Mouse (Mus musculus) retina, postnatal 1 day (tissue): ENCODE data around the gene Serac1.

Experiments used
- DNase-seq: peaks from one replicate; pipeline ENCODE4 v3.0.0-alpha.2; 2012

Serac1 gene

DNA sequence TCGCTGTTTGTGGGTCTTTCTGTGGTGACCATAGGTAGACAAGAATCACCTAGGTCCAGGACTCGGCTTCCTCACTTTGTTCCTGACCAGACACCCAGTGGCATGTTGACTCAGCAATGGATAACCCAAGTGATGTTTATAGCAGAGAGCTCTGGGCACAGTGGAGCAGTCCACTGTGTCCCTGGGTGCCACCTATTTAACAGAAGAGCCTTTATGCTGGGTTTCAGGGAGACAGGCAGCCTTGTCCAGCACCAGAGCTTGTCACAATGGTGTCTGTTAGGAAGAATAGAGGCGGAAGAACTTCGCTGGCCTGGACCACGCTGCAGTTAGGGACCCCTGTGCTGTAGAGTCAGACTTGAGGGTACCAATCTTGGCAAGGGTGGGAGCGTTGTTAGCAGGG lies 77.0 kb downstream of the Serac1 start:
- DNase-seq = no peak

DNA sequence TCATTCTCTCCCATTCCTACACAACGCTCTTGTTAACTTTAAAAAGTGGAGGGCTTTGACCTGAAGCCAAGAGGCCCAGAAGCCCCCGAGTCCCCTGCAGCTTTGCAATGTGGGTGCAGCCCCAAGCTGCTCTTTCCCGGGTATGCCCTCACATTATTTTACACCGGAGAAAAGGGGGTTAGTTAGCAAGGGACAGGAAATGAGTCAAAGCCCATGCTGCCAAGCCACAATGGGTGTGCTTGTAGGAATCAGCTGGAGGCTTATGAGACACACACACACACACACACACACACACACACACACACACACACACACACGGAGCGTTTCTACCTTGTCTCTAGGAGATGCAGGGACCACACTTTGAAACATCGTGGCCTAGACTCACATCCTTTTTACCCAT lies 77.7 kb downstream of the Serac1 start:
- no peak for DNase-seq

DNA sequence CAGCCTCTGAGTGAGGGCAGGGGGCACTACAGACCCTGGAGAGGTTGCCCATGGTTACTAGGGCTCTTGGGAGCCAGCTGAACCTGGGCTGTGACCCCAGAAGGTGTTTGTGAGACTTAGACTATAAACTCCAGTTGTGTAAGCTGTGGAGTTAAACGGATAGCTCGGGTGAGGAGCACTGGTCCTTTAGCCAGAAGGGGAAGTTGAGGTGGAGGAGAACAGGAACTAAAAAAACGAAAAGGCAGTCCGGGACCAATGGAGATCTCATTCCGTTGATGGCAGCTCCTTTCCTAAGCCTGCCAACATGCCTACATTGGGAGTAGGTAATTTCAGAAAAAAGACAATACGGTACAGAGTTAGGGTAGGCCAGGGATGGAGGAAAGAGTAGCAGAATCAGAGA lies 78.2 kb downstream of the Serac1 start:
- DNase-seq = no peak

DNA sequence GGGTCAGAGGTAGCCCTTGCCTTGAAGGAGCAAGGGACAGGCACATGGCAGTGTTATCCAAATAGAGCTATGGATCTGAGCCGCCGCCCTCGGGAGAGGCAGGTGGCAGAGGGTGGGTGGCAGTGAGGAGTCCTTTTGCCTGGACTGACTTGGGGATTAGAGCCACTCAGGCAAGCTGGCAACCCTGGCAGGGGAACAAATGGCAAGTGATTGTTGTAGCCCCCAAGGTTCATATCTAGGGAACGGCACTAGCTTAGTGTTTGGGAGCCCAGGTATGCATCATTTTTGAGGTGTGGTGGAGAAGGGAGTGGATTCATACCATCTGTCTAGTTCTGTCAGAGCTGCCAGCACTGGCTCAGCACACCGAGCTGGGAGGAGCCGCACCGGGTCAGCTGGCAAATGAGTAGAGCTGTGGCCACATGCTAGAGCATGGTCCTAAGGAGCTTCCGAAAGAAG lies 78.6 kb downstream of the Serac1 start:
- DNase-seq = no peak

DNA sequence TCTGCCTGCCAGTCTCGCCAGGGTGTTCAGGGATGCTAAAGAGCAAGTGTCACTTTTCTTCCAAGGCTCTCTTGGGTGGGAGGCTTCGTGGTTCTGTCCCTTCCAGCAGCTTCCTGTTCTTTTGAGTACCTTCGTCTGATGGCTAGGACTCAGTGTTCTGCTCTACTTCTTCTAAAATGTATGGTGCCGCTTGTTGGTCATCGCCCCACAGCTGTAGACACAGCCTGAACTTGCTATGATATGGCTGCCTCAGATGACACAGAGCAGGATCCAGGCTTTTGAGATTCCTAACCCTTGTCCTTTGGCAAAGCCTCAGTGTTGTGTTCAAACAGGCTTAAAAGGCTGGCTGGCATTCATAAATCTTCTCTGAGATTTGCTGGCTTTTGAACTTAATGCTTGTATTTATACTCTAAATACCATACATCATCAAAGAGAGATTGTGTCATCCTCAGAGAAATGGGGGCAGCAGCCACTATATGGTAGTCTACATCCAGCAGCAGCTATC lies 80.5 kb downstream of the Serac1 start:
- DNase-seq = no peak

DNA sequence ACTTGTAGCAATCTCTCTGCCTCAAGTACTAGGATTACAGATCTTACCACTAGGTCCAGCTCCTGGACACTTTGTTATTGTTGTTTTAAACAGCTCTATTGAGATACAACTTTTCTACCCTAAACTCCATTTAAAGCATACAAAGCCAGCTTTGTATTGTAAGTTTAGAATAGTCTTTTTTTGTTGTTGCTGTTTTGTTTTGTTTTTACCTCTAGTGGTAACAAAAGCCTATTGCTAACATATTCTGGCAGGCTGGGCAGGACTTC lies 81.4 kb downstream of the Serac1 start:
- DNase-seq = no peak

DNA sequence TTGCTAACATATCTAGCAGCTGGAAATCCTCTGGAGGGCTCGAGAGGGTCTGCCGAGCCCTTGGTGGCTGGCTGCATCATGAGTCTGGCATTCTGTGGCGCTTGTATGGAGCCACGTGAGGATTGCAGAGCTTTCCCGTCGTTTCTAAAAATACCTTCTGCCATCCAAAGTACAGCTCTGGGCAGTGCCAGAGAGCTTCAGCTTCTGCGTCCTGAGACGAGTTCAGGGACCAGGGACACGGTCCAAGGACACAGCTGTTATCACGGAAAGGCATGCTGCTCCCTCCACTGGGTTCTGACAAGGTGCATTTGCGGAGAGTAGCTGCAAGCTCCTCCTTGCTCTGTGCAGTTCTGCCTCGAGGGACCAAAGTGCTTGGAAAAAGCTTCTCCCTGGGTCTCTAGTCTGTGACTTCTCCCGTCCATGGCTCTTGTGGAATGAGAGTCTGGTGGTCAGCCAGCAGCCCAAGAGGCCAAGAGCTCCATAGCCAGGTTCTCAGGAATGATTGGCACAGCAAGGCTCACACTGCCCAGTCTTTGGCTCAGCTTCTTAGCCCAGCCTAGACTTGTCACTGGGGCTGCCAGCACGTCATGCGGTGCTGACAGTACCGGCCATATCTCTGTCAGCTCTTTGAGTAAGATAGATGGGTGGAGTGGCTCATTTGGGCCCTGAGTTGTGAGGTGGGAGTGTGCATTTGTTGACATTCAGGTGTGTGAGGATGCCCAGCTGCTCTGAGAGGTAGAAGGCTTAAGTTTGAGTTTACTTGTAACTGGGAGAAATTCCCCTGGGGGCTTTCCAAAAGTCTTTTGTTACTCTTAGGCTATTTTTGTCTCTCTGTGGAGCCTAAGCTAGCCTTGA lies 81.9 kb downstream of the Serac1 start:
- no peak for DNase-seq

DNA sequence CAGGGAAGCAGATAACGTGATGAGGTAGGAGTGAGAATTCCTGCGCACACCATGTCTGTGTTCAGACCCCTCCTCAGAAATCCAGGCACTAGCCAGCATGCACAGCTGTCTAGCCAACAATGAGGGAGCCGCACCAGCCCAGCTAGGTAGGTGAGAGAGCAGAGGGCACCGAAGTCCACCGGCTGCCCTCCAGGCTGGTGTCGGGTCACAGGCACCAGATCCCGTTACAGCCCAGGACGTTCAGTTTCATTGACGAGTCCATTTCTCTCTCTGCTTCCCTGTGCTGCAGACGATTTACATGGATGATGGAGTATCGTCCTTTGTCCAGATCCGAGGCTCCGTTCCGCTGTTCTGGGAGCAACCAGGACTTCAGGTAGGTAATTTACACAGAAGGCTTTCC lies 83.0 kb downstream of the Serac1 start:
- DNase-seq = no peak

DNA sequence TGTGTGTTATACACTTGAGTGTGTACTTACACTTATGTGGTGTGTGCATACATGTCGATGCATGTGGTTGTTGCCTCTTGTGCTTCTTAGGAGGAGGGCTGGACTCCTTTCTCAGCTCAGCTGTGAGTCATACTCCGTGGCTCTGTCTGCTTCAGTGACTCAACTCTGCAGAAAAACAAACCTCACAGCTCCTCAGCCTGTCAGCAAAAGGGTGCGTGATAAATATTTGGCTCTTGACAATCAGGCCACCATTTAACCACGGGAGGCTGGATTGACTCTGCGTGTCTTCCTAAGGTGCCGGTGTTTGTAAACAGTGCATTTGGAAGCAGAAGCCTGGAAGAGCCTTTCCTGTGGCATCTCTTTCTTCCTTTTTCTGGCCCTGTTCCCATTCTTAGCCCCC lies 84.9 kb downstream of the Serac1 start:
- DNase-seq = no peak

DNA sequence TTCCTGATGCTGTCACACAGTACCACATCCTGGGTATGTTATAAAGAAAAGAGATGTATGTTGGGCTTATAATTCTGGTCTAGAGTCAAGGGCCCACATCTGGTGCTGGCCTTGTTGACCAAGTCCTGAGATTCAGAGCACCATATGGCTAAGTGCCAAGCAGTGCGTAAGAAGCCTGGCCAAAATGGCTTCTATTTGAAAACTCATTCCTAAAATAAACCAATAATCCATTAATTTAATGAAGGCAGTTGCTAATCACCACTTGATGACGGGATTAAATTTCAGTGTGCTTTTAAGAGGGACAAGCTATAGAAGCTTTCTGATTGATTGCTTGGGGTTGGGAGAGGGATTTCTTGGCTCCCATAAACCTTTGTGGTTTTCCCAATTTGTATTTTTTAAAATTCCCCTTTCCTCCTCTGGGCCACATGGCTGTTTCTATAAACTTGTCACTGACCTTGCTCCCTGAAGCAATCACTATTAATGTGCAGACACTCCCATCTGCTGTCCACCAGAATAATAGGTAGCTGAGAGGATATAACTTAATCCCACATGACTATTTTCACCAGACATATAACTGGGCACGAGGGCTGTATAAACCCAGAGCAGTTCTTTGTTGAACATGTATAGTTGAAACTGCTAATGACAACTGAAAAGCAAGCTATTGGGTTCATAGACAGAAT lies 85.8 kb downstream of the Serac1 start:
- no peak for DNase-seq

DNA sequence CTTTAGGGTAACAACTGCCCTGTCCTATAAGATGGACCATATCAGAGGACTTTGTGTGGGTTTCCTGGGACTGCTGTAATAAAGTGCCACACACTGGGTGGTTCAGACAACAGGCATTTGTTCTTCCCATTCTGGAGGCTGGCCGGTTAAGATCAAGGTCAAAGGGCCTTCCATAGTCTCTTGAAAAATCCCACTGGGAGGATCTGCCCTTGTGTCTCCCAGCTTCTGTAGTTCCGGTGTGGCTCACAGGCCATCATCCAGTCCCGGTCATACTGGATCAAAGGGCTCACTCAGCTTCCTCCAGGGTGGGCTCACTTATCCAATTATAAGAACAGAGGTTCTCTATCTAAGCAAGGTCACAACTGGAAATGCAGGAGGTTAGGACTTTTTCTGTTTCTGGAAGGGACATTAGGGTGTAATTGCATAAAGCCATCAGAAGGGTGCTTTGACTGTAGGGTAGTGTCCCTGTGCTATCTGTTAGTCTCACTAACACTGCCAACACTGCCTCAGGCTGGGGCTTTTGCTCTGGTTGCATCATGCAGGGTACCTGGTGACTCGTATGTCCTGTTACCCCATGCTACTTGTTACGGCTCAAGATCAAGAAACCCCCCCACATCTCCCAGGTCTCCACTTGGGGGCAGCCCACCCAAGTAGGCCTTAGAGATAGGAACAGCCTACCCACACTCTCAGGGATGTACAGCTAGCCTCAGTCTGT lies 86.5 kb downstream of the Serac1 start:
- no peak for DNase-seq
